Mouse (Mus musculus) G1E (cell line): ENCODE measurements around the gene Fgfr2.

Experiments
- CTCF ChIP-seq: IDR thresholded peaks from 2 replicates; pipeline ENCODE4 v1.5.1; 2012; ENCODE audit warnings: low read depth, low read length, inconsistent platforms, mixed read lengths
- GATA1 ChIP-seq: IDR thresholded peaks from 2 replicates; pipeline ENCODE4 v1.6.1; 2012; ENCODE audit warnings: borderline replicate concordance, low read length, inconsistent platforms, mixed read lengths
- GATA2 ChIP-seq: IDR thresholded peaks from 2 replicates; pipeline ENCODE4 v1.6.1; 2012; ENCODE audit warnings: low read depth, low read length, inconsistent platforms, borderline replicate concordance
- POLR2AphosphoS5 ChIP-seq: IDR thresholded peaks from 2 replicates; pipeline ENCODE4 v1.6.1; 2012; ENCODE audit warnings: low read depth, low read length, inconsistent platforms; ENCODE audit not compliant: insufficient replicate concordance
- TAL1 ChIP-seq: conservative IDR thresholded peaks from 2 replicates; pipeline ENCODE4 v1.6.1; 2012; ENCODE audit warnings: low read depth, low read length, inconsistent platforms, mixed read lengths

DNA sequence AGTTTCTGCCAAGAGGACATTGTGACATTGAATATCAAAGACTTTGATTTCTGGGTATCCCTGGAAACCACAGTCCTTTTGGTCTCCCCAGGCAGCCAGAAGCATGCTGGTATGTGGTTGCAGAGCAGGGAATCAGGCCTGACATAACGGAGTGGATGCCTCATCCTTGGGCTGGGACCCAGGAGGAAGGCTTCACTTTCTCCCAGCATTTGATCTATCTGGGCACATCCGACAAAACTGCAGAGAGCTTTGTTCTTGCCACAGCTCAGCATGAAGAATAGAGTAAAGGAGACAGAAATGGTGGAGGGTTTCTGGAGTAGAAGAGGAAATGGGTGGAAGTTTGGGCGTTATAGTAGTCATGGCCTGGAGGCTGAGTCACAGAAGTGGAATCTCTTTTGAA is 1990.0 kb downstream of the Fgfr2 start:
- no peak for TF ChIP-seq CTCF
- no peak for TF ChIP-seq POLR2AphosphoS5
- no peak for TF ChIP-seq GATA1
- no peak for TF ChIP-seq TAL1
- no peak for TF ChIP-seq GATA2
